Mouse (Mus musculus) olfactory bulb, adult 2 months (tissue): ENCODE data around the gene Ets1.

Source experiments
- CTCF ChIP-seq: fragments of 200-500 bp; IDR thresholded peaks from 2 replicates; pipeline ENCODE4 v1.5.1; 2012; ENCODE audit warnings: low read depth, mild to moderate bottlenecking, low read length, moderate library complexity; ENCODE audit not compliant: insufficient read depth
- POLR2A ChIP-seq: fragments of 200-500 bp; IDR thresholded peaks from 2 replicates; pipeline ENCODE4 v1.6.1; 2012; ENCODE audit warnings: mild to moderate bottlenecking, low read depth, low read length, moderate library complexity; ENCODE audit not compliant: insufficient read depth

DNA sequence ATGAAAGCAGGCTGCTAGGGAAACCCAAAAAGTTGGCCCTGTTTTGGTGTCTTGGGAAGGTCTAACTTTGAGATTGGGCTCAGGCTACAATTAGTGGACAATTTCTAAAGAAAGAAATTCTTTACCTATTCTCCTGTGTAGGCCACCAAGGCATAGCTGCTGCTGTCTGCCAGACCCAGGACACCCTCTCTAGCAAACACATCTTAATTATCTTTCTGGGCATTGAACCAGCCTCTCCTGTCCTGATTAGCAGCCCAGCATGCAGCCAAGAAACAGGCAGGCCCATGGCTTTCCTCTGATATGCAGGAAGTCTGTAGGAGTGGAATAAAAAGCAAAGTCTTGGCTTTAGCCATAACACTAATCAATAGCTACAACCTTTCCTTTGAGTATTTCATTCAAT, 4.7 kb upstream of the Ets1 start:
- no peak for TF ChIP-seq POLR2A
- no peak for TF ChIP-seq CTCF
